Mouse (Mus musculus) MEL (cell line): ENCODE data around the gene Cct7. TPM values are rescaled to one million over a fixed set of nuclear protein-coding genes. Genes with fewer than 3 reads are reported as not detected.

Experiments used
- DNase-seq: peaks from one replicate; pipeline ENCODE4 v3.0.0; 2011; ENCODE audit warnings: low read depth, low spot score
- H3K27ac ChIP-seq: 2 replicates; pipeline ENCODE4 v1.5.1; 2012; ENCODE audit warnings: low read depth, mild to moderate bottlenecking, control low read depth, low read length, moderate library complexity; ENCODE audit not compliant: control insufficient read depth
- H3K27me3 ChIP-seq, 2 experiments: fragments of 150-350 bp in 1 of 2; sonication (generic) in 1 of 2; 2 replicates each; pipeline ENCODE4 v1.6.1; 2012; ENCODE audit warnings: low read length in 2 of 2, mild to moderate bottlenecking in 2 of 2, improper control_type of control experiment in 1 of 2, moderate library complexity in 1 of 2; ENCODE audit not compliant: insufficient read depth in 2 of 2, control insufficient read depth in 1 of 2
- H3K36me3 ChIP-seq, 2 experiments: 2 replicates each; pipeline ENCODE4 v1.6.1; 2012 to 2014; ENCODE audit warnings: low read length in 2 of 2, improper control_type of control experiment in 1 of 2, inconsistent platforms in 1 of 2, mild to moderate bottlenecking in 1 of 2; ENCODE audit not compliant: insufficient read depth in 2 of 2, control insufficient read depth in 1 of 2
- H3K4me1 ChIP-seq, 2 experiments: fragments of 150-350 bp in 1 of 2; sonication (generic) in 1 of 2; 2 replicates each; pipeline ENCODE4 v1.6.1; 2012; ENCODE audit warnings: low read length in 2 of 2, improper control_type of control experiment in 1 of 2, mild to moderate bottlenecking in 1 of 2; ENCODE audit not compliant: insufficient read depth in 2 of 2, control insufficient read depth in 1 of 2
- H3K4me3 ChIP-seq, 2 experiments: fragments of 150-350 bp in 1 of 2; sonication (generic) in 1 of 2; 2 replicates each; pipeline ENCODE4 v1.5.1; 2012; ENCODE audit warnings: low read depth in 2 of 2, low read length in 2 of 2, mild to moderate bottlenecking in 2 of 2, moderate library complexity in 2 of 2, control low read depth in 1 of 2, improper control_type of control experiment in 1 of 2; ENCODE audit not compliant: control insufficient read depth in 1 of 2, insufficient read depth in 1 of 2
- H3K79me2 ChIP-seq: 2 replicates; pipeline ENCODE4 v1.6.1; 2012; ENCODE audit warnings: mild to moderate bottlenecking, low read length, moderate library complexity; ENCODE audit not compliant: control insufficient read depth, poor library complexity, insufficient read depth
- H3K9ac ChIP-seq: 2 replicates; pipeline ENCODE4 v1.6.1; 2012; ENCODE audit warnings: low read depth, mild to moderate bottlenecking, control low read depth, low read length, moderate library complexity; ENCODE audit not compliant: control insufficient read depth, poor library complexity, severe bottlenecking
- H3K9me3 ChIP-seq: fragments of 150-350 bp; sonication (generic); replicated peaks from 2 replicates; pipeline ENCODE4 v1.6.1; 2012; ENCODE audit warnings: mild to moderate bottlenecking, low read length, improper control_type of control experiment, moderate library complexity; ENCODE audit not compliant: insufficient read depth
- CHD2 ChIP-seq: IDR thresholded peaks from 2 replicates; pipeline ENCODE4 v1.6.1; 2011; ENCODE audit warnings: low read length, improper control_type of control experiment
- CTCF ChIP-seq, 3 experiments: IDR thresholded peaks in 2 of 3; conservative IDR thresholded peaks in 1 of 3; 2 replicates each; pipeline ENCODE4 v1.5.1; 2011 to 2012; ENCODE audit warnings: low read length in 3 of 3, low read depth in 2 of 3, mild to moderate bottlenecking in 2 of 3, improper control_type of control experiment in 1 of 3, inconsistent platforms in 1 of 3, mixed read lengths in 1 of 3, moderate library complexity in 1 of 3; ENCODE audit not compliant: control insufficient read depth in 1 of 3, insufficient read depth in 1 of 3, poor library complexity in 1 of 3, severe bottlenecking in 1 of 3
- E2F4 ChIP-seq: IDR thresholded peaks from 2 replicates; pipeline ENCODE4 v1.6.1; 2011; ENCODE audit warnings: low read depth, low read length, improper control_type of control experiment, borderline replicate concordance
- EP300 ChIP-seq, 2 experiments: IDR thresholded peaks; 2 replicates each; pipeline ENCODE4 v1.6.1; 2011; ENCODE audit warnings: improper control_type of control experiment in 2 of 2, low read length in 2 of 2, low read depth in 1 of 2, mild to moderate bottlenecking in 1 of 2
- ETS1 ChIP-seq: IDR thresholded peaks from 2 replicates; pipeline ENCODE4 v1.6.1; 2012; ENCODE audit warnings: low read depth, mild to moderate bottlenecking, inconsistent platforms, low read length, improper control_type of control experiment, moderate library complexity
- GABPA ChIP-seq: IDR thresholded peaks from 2 replicates; pipeline ENCODE4 v1.6.1; 2012; ENCODE audit warnings: low read depth, mild to moderate bottlenecking, inconsistent platforms, low read length, improper control_type of control experiment, moderate library complexity
- MAX ChIP-seq: IDR thresholded peaks from 2 replicates; pipeline ENCODE4 v1.6.1; 2011; ENCODE audit warnings: low read length, improper control_type of control experiment
- MAZ ChIP-seq: IDR thresholded peaks from 2 replicates; pipeline ENCODE4 v1.6.1; 2012; ENCODE audit warnings: low read depth, mild to moderate bottlenecking, inconsistent platforms, low read length, improper control_type of control experiment
- MEF2A ChIP-seq: IDR thresholded peaks from 2 replicates; pipeline ENCODE4 v1.6.1; 2014; ENCODE audit warnings: low read depth, mild to moderate bottlenecking, inconsistent platforms, low read length, improper control_type of control experiment; ENCODE audit not compliant: poor library complexity, insufficient replicate concordance, severe bottlenecking; ENCODE audit errors: extremely low read depth
- MXI1 ChIP-seq: IDR thresholded peaks from 2 replicates; pipeline ENCODE4 v1.6.1; 2011; ENCODE audit warnings: mild to moderate bottlenecking, low read depth, low read length, improper control_type of control experiment
- POLR2A ChIP-seq, 2 experiments: IDR thresholded peaks; 2 replicates each; pipeline ENCODE4 v1.6.1; 2011 to 2012; ENCODE audit warnings: low read length in 2 of 2, mild to moderate bottlenecking in 2 of 2, control low read depth in 1 of 2, improper control_type of control experiment in 1 of 2, low read depth in 1 of 2, moderate library complexity in 1 of 2; ENCODE audit not compliant: control insufficient read depth in 1 of 2, insufficient read depth in 1 of 2, poor library complexity in 1 of 2
- POLR2AphosphoS2 ChIP-seq: IDR thresholded peaks from 2 replicates; pipeline ENCODE4 v1.6.1; 2011; ENCODE audit warnings: low read length, improper control_type of control experiment
- POLR2AphosphoS5 ChIP-seq: IDR thresholded peaks from 2 replicates; pipeline ENCODE4 v1.6.1; 2012; ENCODE audit warnings: low read depth, borderline replicate concordance, mild to moderate bottlenecking, inconsistent platforms, low read length, moderate library complexity, mixed read lengths
- RCOR1 ChIP-seq: IDR thresholded peaks from 2 replicates; pipeline ENCODE4 v1.6.1; 2012; ENCODE audit warnings: low read depth, mild to moderate bottlenecking, inconsistent platforms, low read length, improper control_type of control experiment
- SIN3A ChIP-seq: IDR thresholded peaks from 2 replicates; pipeline ENCODE4 v1.6.1; 2012; ENCODE audit warnings: low read length, improper control_type of control experiment, inconsistent platforms
- TBP ChIP-seq: IDR thresholded peaks from 2 replicates; pipeline ENCODE4 v1.8.0; 2011; ENCODE audit warnings: low read depth, low read length, improper control_type of control experiment
- UBTF ChIP-seq: IDR thresholded peaks from 2 replicates; pipeline ENCODE4 v1.6.1; 2012; ENCODE audit warnings: low read depth, mild to moderate bottlenecking, inconsistent platforms, low read length, improper control_type of control experiment, moderate library complexity, borderline replicate concordance; ENCODE audit not compliant: insufficient read depth
- USF1 ChIP-seq: IDR thresholded peaks from 2 replicates; pipeline ENCODE4 v1.6.1; 2014; ENCODE audit warnings: low read depth, mild to moderate bottlenecking, inconsistent platforms, low read length, improper control_type of control experiment, moderate library complexity
- USF2 ChIP-seq, 2 experiments: IDR thresholded peaks; 2 replicates each; pipeline ENCODE4 v1.6.1; 2011 to 2012; ENCODE audit warnings: improper control_type of control experiment in 2 of 2, low read length in 2 of 2, borderline replicate concordance in 1 of 2, inconsistent platforms in 1 of 2, low read depth in 1 of 2, mild to moderate bottlenecking in 1 of 2; ENCODE audit not compliant: insufficient read depth in 1 of 2
- ZKSCAN1 ChIP-seq: IDR thresholded peaks from 2 replicates; pipeline ENCODE4 v1.6.1; 2012; ENCODE audit warnings: low read depth, mild to moderate bottlenecking, inconsistent platforms, low read length, improper control_type of control experiment, moderate library complexity
- ZNF384 ChIP-seq: IDR thresholded peaks from 2 replicates; pipeline ENCODE4 v1.6.1; 2012; ENCODE audit warnings: low read depth, mild to moderate bottlenecking, inconsistent platforms, low read length, improper control_type of control experiment
- polyA plus RNA-seq, 2 experiments: library from polyadenylated mRNA; stranded (reverse) in 1 of 2; unstranded in 1 of 2; fragments of >175 nt in 1 of 2; fragments of >200 nt in 1 of 2; gene quantifications; 2 replicates each; pipeline versions ENCODE4 v1.2.1 to v1.2.4; 2012; ENCODE audit warnings: low replicate concordance in 2 of 2, low read depth in 1 of 2; ENCODE audit not compliant: insufficient read length in 2 of 2, insufficient read depth in 1 of 2, missing spikeins in 1 of 2
- total RNA-seq: library from RNA; depleted of rRNA; stranded (reverse); fragments of 300-350 nt; gene quantifications from 2 replicates; pipeline ENCODE4 v1.2.3, GENCODE M21; 2012

Gene Cct7
- total and polyA plus RNA-seq, 3 experiments: 222 to 660 (median 660) TPM

DNA sequence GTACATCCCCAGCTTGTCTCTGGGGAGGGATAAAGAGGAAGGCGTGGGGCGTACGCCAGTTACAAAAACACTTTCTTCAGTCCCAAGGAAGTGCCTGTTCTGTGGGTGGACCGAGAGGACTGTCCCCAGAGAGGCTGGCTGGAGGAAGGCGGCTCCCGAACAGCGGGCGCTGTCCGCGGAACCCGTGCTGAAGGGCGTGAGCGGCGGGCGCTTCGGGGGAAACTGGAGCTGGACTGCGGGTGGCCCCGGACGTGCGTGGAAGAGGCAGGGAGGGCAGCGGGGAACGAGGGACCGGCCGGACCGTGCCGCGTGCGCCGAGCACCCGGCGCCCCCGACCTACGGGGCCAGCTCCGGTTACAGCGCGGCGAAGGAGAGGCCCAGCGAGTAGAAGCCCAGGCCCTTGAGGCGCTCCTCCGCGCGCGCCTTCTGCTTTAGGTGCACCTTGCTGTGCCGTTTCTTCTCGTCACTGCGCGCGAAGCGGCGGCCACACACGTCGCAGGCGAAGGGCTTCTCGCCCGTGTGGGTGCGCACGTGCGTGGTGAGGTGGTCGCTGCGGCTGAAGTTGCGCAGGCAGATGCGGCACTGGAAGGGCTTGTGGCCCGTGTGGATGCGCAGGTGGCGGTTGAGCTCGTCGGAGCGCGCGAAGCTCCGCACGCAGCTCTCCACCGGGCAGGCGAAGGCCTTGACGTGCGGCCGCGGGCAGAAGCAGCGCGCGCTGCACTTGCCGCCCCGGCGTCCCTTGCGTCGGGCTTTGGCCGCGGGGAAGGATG lies 60.2 kb downstream of the Cct7 start:
- Histone ChIP-seq H3K4me3 (no peak overlapping the region), H3K9ac (no peak overlapping the region), H3K36me3 (no peaks in the 10 kb centered on the region), H3K4me1 (no peaks in the 10 kb centered on the region), H3K79me2 (no peaks in the 10 kb centered on the region), H3K27ac (no peak overlapping the region), H3K9me3 (no peaks in the 10 kb centered on the region), H3K27me3 (no peaks in the 10 kb centered on the region)
- TF ChIP-seq POLR2AphosphoS5: no peak
- DNase-seq: no peak

DNA sequence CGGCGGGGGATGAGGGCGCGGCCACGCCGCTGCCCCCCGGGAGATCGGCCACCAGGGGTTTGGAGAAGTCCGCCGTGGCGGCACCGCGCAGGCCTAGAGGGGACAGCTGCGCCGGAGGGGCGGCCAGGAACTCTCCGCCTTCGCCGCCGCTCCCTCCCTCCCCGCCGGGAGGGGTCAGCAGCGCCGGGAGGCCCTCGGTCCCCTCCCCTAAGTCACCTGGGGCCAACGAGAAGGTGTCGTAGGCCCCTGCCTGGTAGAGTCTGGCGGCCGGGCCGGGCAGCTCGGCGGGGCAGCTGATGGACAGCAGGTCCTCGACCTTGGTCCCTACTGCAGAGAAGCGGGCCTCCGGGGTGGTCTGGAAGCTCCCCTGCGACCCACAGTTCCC lies 60.7 kb downstream of the Cct7 start:
- H3K9me3 ChIP-seq: no peaks in the 10 kb centered on the region
- no peaks in the 10 kb centered on the region for H3K27me3 ChIP-seq
- TF ChIP-seq EP300 (IDR thresholded peaks at IDR 0.05; ENCODE audit: low read depth in 1 of 2, low read length in 2 of 2): no peak
- no peak for TF ChIP-seq MXI1
- no peak for TF ChIP-seq MEF2A
- no peak for TF ChIP-seq CTCF (IDR thresholded peaks at IDR 0.05 in 2 of 3, conservative IDR thresholded peaks at IDR 0.05 in 1 of 3; ENCODE audit: control insufficient read depth in 1 of 3, insufficient read depth in 1 of 3, low read depth in 2 of 3, low read length in 3 of 3, poor library complexity in 1 of 3, severe bottlenecking in 1 of 3)
- TF ChIP-seq GABPA: no peak
- no peak for TF ChIP-seq ZNF384
- TF ChIP-seq SIN3A: no peak
- TF ChIP-seq MAX: no peak
- TF ChIP-seq POLR2A (IDR thresholded peaks at IDR 0.05; ENCODE audit: control insufficient read depth in 1 of 2, insufficient read depth in 1 of 2, low read depth in 1 of 2, low read length in 2 of 2, poor library complexity in 1 of 2): no peak
- no peak for TF ChIP-seq TBP
- TF ChIP-seq RCOR1: no peak
- no peak for TF ChIP-seq USF2 (IDR thresholded peaks at IDR 0.05; ENCODE audit: borderline replicate concordance in 1 of 2, insufficient read depth in 1 of 2, low read depth in 1 of 2, low read length in 2 of 2)
- no peak for TF ChIP-seq USF1
- no peak for TF ChIP-seq CHD2
- no peak for TF ChIP-seq UBTF
- no peak for TF ChIP-seq ETS1
- TF ChIP-seq MAZ: no peak
- no peak for TF ChIP-seq E2F4
- no peak for TF ChIP-seq ZKSCAN1
- no peak for TF ChIP-seq POLR2AphosphoS2
- TF ChIP-seq, all 39 proteins: peak for 0
- Histone ChIP-seq H3K4me1 (no peaks in the 10 kb centered on the region), H3K79me2 (no peaks in the 10 kb centered on the region), H3K36me3 (no peaks in the 10 kb centered on the region), H3K9ac (no peak overlapping the region), H3K27ac (no peak overlapping the region), H3K4me3 (no peak overlapping the region)
- DNase-seq: no peak
